Mouse (Mus musculus) NIH3T3 (cell line): ENCODE measurements around the gene Gm37240.
A peak's percentile ranks its signal among the peaks of the same experiment; 100 is the strongest.

Source experiments
- DNase-seq: peaks from one replicate; pipeline ENCODE4 v3.0.0-alpha.2; 2012; ENCODE audit warnings: low read depth

Gene Gm37240

GRCm38 (mm10) chr3:85493796-85494195, 393.5 kb downstream of the Gm37240 start:
- DNase-seq, result no peak

GRCm38 (mm10) chr3:85490204-85490603, 397.1 kb downstream of the Gm37240 start:
- no peak for DNase-seq

GRCm38 (mm10) chr3:85487379-85487778, 399.9 kb downstream of the Gm37240 start:
- no peak for DNase-seq

GRCm38 (mm10) chr3:85485536-85486190, 401.7 kb downstream of the Gm37240 start:
- DNase-seq, result no peak

GRCm38 (mm10) chr3:85482636-85483035, 404.7 kb downstream of the Gm37240 start:
- no peak for DNase-seq

GRCm38 (mm10) chr3:85480638-85481037, 406.7 kb downstream of the Gm37240 start:
- DNase-seq, result peak; percentile 29

GRCm38 (mm10) chr3:85478731-85479130, 408.6 kb downstream of the Gm37240 start:
- DNase-seq, result no peak

GRCm38 (mm10) chr3:85469711-85470110, 417.6 kb downstream of the Gm37240 start:
- DNase-seq, result peak; percentile 34

GRCm38 (mm10) chr3:85468995-85469394, 418.3 kb downstream of the Gm37240 start:
- DNase-seq, result no peak

GRCm38 (mm10) chr3:85465283-85466025, 421.9 kb downstream of the Gm37240 start:
- no peak for DNase-seq

GRCm38 (mm10) chr3:85460021-85460420, 427.3 kb downstream of the Gm37240 start:
- no peak for DNase-seq

GRCm38 (mm10) chr3:85456983-85457382, 430.3 kb downstream of the Gm37240 start:
- no peak for DNase-seq

- no peak for DNase-seq
Observed at GRCm38 (mm10) chr3:85455453-85455852, 431.9 kb downstream of the Gm37240 start.

- DNase-seq, result no peak
Observed at GRCm38 (mm10) chr3:85454001-85454400, 433.3 kb downstream of the Gm37240 start.

- no peak for DNase-seq
Observed at GRCm38 (mm10) chr3:85449461-85449860, 437.9 kb downstream of the Gm37240 start.

GRCm38 (mm10) chr3:85442781-85443180, 444.5 kb downstream of the Gm37240 start:
- no peak for DNase-seq

- no peak for DNase-seq
Observed at GRCm38 (mm10) chr3:85442261-85442660, 445.1 kb downstream of the Gm37240 start.

- no peak for DNase-seq
Observed at GRCm38 (mm10) chr3:85435406-85435805, 451.9 kb downstream of the Gm37240 start.

- no peak for DNase-seq
Observed at GRCm38 (mm10) chr3:85431208-85431607, 456.1 kb downstream of the Gm37240 start.

- no peak for DNase-seq
Observed at GRCm38 (mm10) chr3:85423376-85423997, 463.8 kb downstream of the Gm37240 start.

GRCm38 (mm10) chr3:85421403-85421802, 465.9 kb downstream of the Gm37240 start:
- no peak for DNase-seq

- DNase-seq, result no peak
Observed at GRCm38 (mm10) chr3:85417663-85418062, 469.7 kb downstream of the Gm37240 start.

GRCm38 (mm10) chr3:85398841-85399240, 488.5 kb downstream of the Gm37240 start:
- DNase-seq, result no peak
